Comparison of ENCODE assay signal across 8 mouse cellular contexts in genomic region chr11:8405225-8405899, GRCm38 (mm10).
A peak's percentile ranks its signal among the peaks of the same experiment; 100 is the strongest.
DNase-seq lines count a peak whose midpoint lies in the region; ATAC-seq and TF ChIP-seq lines count a peak whose summit lies in the region.

No protein-coding gene starts in this region.

- no peak for TF ChIP-seq EP300 in ES-Bruce4 (IDR thresholded peaks at IDR 0.05; ENCODE audit: insufficient read depth, low read depth, low read length)
- no peak for TF ChIP-seq EP300 in lung, postnatal 0 days (IDR thresholded peaks at IDR 0.05)

- peak; percentile 86 for TF ChIP-seq CTCF in ES-Bruce4 (IDR thresholded peaks at IDR 0.05; ENCODE audit: low read depth, low read length)
- TF ChIP-seq CTCF in bone marrow macrophage, adult 2 months (IDR thresholded peaks at IDR 0.05; ENCODE audit: low read depth, low read length): peak; percentile 88
- TF ChIP-seq CTCF in lung, postnatal 0 days (IDR thresholded peaks at IDR 0.05): peak; percentile 96

- WGBS in forebrain, embryonic 13.5 days: 28% methylated on average over 18 of the region's 18 CpGs
- WGBS in hindbrain, embryonic 10.5 days: 31% methylated on average over 18 of the region's 18 CpGs
- WGBS in lung, postnatal 0 days: 28% methylated on average over 18 of the region's 18 CpGs

- DNase-seq in hindbrain, embryonic 10.5 days (ENCODE audit: low spot score): peak; percentile 77
- peak; percentile 46 to 54 for DNase-seq in layer of hippocampus, adult 8-10 months (ENCODE audit: low spot score in 2 of 2)
- peak; percentile 85 for DNase-seq in lung, postnatal 0 days (ENCODE audit: low spot score)
- peak; percentile 78 for DNase-seq in right cerebral cortex, adult 18-20 months

- no peak overlapping the region for H3K9ac ChIP-seq in ES-Bruce4 (ENCODE audit: low read depth, poor library complexity, severe bottlenecking)
- H3K9ac ChIP-seq in forebrain, embryonic 13.5 days: no peak overlapping the region
- no peak overlapping the region for H3K9ac ChIP-seq in lung, postnatal 0 days (replicated peaks; ENCODE audit: low read depth)

- no peak overlapping the region for H3K27ac ChIP-seq in ES-Bruce4 (ENCODE audit: insufficient read depth, low read length)
- no peak overlapping the region for H3K27ac ChIP-seq in bone marrow macrophage, adult 2 months (ENCODE audit: insufficient read depth, low read depth, low read length)
- no peak overlapping the region for H3K27ac ChIP-seq in forebrain, embryonic 13.5 days
- no peak overlapping the region for H3K27ac ChIP-seq in hindbrain, embryonic 10.5 days
- H3K27ac ChIP-seq in lung, postnatal 0 days (ENCODE audit: low read length): no peak overlapping the region

- ATAC-seq in forebrain, embryonic 13.5 days: peak; percentile 93
- ATAC-seq in lung, postnatal 0 days: peak; percentile 78
- no peak for ATAC-seq in erythroblast, adult 5-6 weeks (replicated peaks; ENCODE audit: low FRiP score, poor library complexity, severe bottlenecking)

- no peaks in the 10 kb centered on the region for H3K36me3 ChIP-seq in ES-Bruce4 (ENCODE audit: control insufficient read depth, insufficient read depth, low read length, poor library complexity, severe bottlenecking)
- no peaks in the 10 kb centered on the region for H3K36me3 ChIP-seq in forebrain, embryonic 13.5 days (ENCODE audit: poor library complexity, severe bottlenecking)
- H3K36me3 ChIP-seq in hindbrain, embryonic 10.5 days: no peaks in the 10 kb centered on the region
- H3K36me3 ChIP-seq in lung, postnatal 0 days (ENCODE audit: insufficient read depth, low read length): no peaks in the 10 kb centered on the region

- H3K4me3 ChIP-seq in ES-Bruce4 (ENCODE audit: low read depth, low read length): no peak overlapping the region
- no peak overlapping the region for H3K4me3 ChIP-seq in bone marrow macrophage, adult 2 months (ENCODE audit: insufficient read depth, low read length)
- H3K4me3 ChIP-seq in forebrain, embryonic 13.5 days: no peak overlapping the region
- no peak overlapping the region for H3K4me3 ChIP-seq in hindbrain, embryonic 10.5 days
- H3K4me3 ChIP-seq in lung, postnatal 0 days (ENCODE audit: low read depth, low read length): no peak overlapping the region

- no peaks in the 10 kb centered on the region; the same call in 1 of the 2 replicates for H3K27me3 ChIP-seq in ES-Bruce4 (ENCODE audit: control insufficient read depth, insufficient read depth, low read length, poor library complexity, severe bottlenecking)
- H3K27me3 ChIP-seq in forebrain, embryonic 13.5 days: 0 out of 2 replicates have a peak, but pooled peaks cover 3% of the 10 kb centered on the region
- no peaks in the 10 kb centered on the region for H3K27me3 ChIP-seq in hindbrain, embryonic 10.5 days (ENCODE audit: insufficient read depth, poor library complexity, severe bottlenecking)
- H3K27me3 ChIP-seq in lung, postnatal 0 days (replicated peaks; ENCODE audit: insufficient read depth, low read length): no peaks in the 10 kb centered on the region

- TF ChIP-seq POLR2A in ES-Bruce4 (IDR thresholded peaks at IDR 0.05; ENCODE audit: insufficient read depth, low read length): no peak
- TF ChIP-seq POLR2A in bone marrow macrophage, adult 2 months (IDR thresholded peaks at IDR 0.05; ENCODE audit: borderline replicate concordance, low read depth, low read length): no peak

- peaks cover 6% of the 10 kb centered on the region; the same call in 1 of the 2 replicates for H3K9me3 ChIP-seq in ES-Bruce4 (replicated peaks; ENCODE audit: control insufficient read depth, insufficient read depth, low read length, poor library complexity, severe bottlenecking)
- H3K9me3 ChIP-seq in forebrain, embryonic 13.5 days (replicated peaks): no peaks in the 10 kb centered on the region
- 0 out of 2 replicates have a peak, but pooled peaks cover 2% of the 10 kb centered on the region for H3K9me3 ChIP-seq in hindbrain, embryonic 10.5 days
- no peaks in the 10 kb centered on the region for H3K9me3 ChIP-seq in lung, postnatal 0 days (ENCODE audit: low read length)

- no peaks in the 10 kb centered on the region for H3K4me1 ChIP-seq in ES-Bruce4 (ENCODE audit: control insufficient read depth, insufficient read depth, low read length)
- no peaks in the 10 kb centered on the region for H3K4me1 ChIP-seq in bone marrow macrophage, adult 2 months (ENCODE audit: control insufficient read depth, insufficient read depth, low read length)
- peaks cover 6% of the 10 kb centered on the region for H3K4me1 ChIP-seq in forebrain, embryonic 13.5 days
- no peaks in the 10 kb centered on the region for H3K4me1 ChIP-seq in hindbrain, embryonic 10.5 days (replicated peaks)
- no peaks in the 10 kb centered on the region for H3K4me1 ChIP-seq in lung, postnatal 0 days (ENCODE audit: insufficient read depth, low read depth, low read length)

- no peak overlapping the region for H3K4me2 ChIP-seq in forebrain, embryonic 13.5 days
- no peak overlapping the region for H3K4me2 ChIP-seq in lung, postnatal 0 days (replicated peaks; ENCODE audit: low read depth, low read length)
